Mouse (Mus musculus): ENCODE data around the gene Atrn. TPM values are rescaled to one million over a fixed set of nuclear protein-coding genes. Genes with fewer than 3 reads are reported as not detected.

The Atrn gene
- polyA plus RNA-seq, 1 experiment from 2014 or later = 13.0 TPM

DNA sequence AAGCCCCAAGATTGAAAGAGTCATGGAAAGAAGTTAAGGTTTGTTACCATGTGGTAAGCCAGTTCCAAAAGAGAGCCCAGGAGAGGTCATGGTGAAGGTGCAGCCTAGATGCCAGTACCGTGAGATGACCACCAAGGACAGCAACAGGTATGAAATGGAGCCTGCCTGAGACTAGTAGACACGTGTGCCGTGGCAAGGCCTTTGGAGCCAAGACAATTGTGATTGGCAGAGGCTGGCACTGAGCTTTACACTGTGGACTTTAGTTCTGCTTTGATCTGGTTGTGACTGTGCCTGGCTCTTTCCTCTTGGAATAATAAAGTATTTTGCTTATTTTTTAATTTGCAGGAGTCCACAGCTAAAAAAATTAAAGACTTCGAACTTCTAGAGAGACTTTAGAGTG, 21.7 kb downstream of the Atrn start:
- Histone ChIP-seq H3K27ac (ENCODE audit: low read length) (no peak overlapping the region), H3K9ac (replicated peaks; ENCODE audit: low read depth, low read length) (no peak overlapping the region), H3K4me3 (ENCODE audit: low read depth, low read length) (no peak overlapping the region), H3K9me3 (ENCODE audit: control insufficient read depth, low read depth, low read length) (no peaks in the 10 kb centered on the region), H3K4me2 (replicated peaks; ENCODE audit: low read depth, low read length) (no peak overlapping the region), H3K36me3 (ENCODE audit: control insufficient read depth, insufficient read depth, low read length) (no peaks in the 10 kb centered on the region), H3K27me3 (ENCODE audit: control insufficient read depth, insufficient read depth, low read length) (no peaks in the 10 kb centered on the region), H3K4me1 (ENCODE audit: control insufficient read depth, insufficient read depth, low read length) (no peaks in the 10 kb centered on the region)
- ATAC-seq (ENCODE audit: insufficient number of reproducible peaks, insufficient read depth, low FRiP score, low read depth) = no peak
- WGBS = 78% methylated on average over 4 of the region's 4 CpGs

DNA sequence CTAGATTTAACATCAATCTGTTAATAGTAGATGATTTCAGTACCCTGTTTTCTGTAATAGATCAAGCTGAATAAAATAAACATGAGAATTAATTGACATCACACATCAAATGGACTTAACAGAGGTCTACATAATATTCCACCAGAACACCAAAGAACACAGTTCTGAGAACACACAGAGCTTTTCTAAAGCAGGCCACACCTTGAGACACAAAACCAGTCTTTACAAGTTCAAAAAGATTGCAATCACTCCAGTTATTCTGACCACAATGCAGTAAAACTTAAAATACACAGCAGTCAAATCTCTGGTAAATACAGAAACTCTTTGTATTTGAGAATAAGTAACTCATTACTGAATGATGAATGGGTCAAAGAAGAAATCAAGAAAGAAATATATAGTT, 22.2 kb downstream of the Atrn start:
- Histone ChIP-seq H3K36me3 (ENCODE audit: control insufficient read depth, insufficient read depth, low read length) (no peaks in the 10 kb centered on the region), H3K9ac (replicated peaks; ENCODE audit: low read depth, low read length) (no peak overlapping the region)

DNA sequence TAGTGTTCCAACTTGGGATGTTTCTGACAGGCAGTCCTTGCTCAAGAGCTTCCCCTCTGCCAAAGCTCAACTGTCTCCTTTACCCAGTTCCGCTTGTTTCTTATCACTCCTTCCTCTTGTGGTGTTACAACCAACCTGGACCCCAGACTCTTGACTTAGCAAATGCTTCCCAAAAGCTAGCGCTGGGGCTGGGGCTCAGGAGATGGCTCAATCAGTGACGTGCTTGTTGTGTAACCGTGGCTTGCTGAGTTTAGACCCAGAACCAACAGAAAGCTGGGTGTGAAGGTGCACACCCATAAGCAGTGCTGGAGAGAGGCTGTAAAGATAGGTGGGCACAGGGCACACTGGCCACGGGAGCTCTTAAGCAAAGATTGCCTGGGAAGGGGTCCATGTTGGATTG, 23.7 kb downstream of the Atrn start:
- no peak for ATAC-seq (ENCODE audit: insufficient number of reproducible peaks, insufficient read depth, low FRiP score, low read depth)
- H3K9ac ChIP-seq (replicated peaks; ENCODE audit: low read depth, low read length) = no peak overlapping the region
- no peaks in the 10 kb centered on the region for H3K27me3 ChIP-seq (ENCODE audit: control insufficient read depth, insufficient read depth, low read length)
- H3K27ac ChIP-seq (ENCODE audit: low read length) = no peak overlapping the region
- H3K9me3 ChIP-seq (ENCODE audit: control insufficient read depth, low read depth, low read length) = no peaks in the 10 kb centered on the region
- no peaks in the 10 kb centered on the region for H3K4me1 ChIP-seq (ENCODE audit: control insufficient read depth, insufficient read depth, low read length)
- H3K4me3 ChIP-seq (ENCODE audit: low read depth, low read length) = no peak overlapping the region
- H3K36me3 ChIP-seq (ENCODE audit: control insufficient read depth, insufficient read depth, low read length) = no peaks in the 10 kb centered on the region
- no peak overlapping the region for H3K4me2 ChIP-seq (replicated peaks; ENCODE audit: low read depth, low read length)
- 88% methylated on average over 5 of the region's 5 CpGs for WGBS

More for the DNA sequence above, 22.2 kb downstream of the Atrn start:
- H3K4me2 ChIP-seq (replicated peaks; ENCODE audit: low read depth, low read length) = no peak overlapping the region
- no peak overlapping the region for H3K27ac ChIP-seq (ENCODE audit: low read length)
- no peaks in the 10 kb centered on the region for H3K27me3 ChIP-seq (ENCODE audit: control insufficient read depth, insufficient read depth, low read length)
- ATAC-seq (ENCODE audit: insufficient number of reproducible peaks, insufficient read depth, low FRiP score, low read depth) = peak; percentile 65; the same call in 1 of the 2 replicates
- H3K4me1 ChIP-seq (ENCODE audit: control insufficient read depth, insufficient read depth, low read length) = no peaks in the 10 kb centered on the region
- H3K9me3 ChIP-seq (ENCODE audit: control insufficient read depth, low read depth, low read length) = no peaks in the 10 kb centered on the region
- no peak overlapping the region for H3K4me3 ChIP-seq (ENCODE audit: low read depth, low read length)

DNA sequence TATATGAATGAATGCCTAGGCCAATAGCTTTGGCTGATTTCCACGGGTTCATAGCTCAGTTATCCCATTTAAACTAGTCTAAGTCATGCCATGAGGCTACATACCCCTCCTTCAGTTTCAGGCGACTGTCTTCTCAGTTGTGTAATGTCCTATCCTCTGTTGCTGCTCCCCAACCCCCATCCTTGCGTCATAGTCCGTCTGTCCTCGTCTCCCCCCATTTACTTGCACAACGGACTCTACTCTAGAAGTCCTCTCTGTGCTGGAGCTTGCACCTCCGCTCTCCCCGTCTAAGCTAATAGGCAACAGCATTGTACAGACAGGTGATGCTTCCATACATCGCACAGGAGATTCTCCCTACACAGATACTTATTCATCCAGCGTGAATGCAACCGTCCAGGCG, 26.6 kb downstream of the Atrn start:
- Histone ChIP-seq H3K4me1 (ENCODE audit: control insufficient read depth, insufficient read depth, low read length) (no peaks in the 10 kb centered on the region), H3K4me3 (ENCODE audit: low read depth, low read length) (no peak overlapping the region), H3K27ac (ENCODE audit: low read length) (no peak overlapping the region), H3K9ac (replicated peaks; ENCODE audit: low read depth, low read length) (no peak overlapping the region), H3K27me3 (ENCODE audit: control insufficient read depth, insufficient read depth, low read length) (no peaks in the 10 kb centered on the region), H3K4me2 (replicated peaks; ENCODE audit: low read depth, low read length) (no peak overlapping the region), H3K36me3 (ENCODE audit: control insufficient read depth, insufficient read depth, low read length) (no peaks in the 10 kb centered on the region), H3K9me3 (ENCODE audit: control insufficient read depth, low read depth, low read length) (no peaks in the 10 kb centered on the region)
- 86% methylated on average over 12 of the region's 12 CpGs for WGBS
- no peak for ATAC-seq (ENCODE audit: insufficient number of reproducible peaks, insufficient read depth, low FRiP score, low read depth)

DNA sequence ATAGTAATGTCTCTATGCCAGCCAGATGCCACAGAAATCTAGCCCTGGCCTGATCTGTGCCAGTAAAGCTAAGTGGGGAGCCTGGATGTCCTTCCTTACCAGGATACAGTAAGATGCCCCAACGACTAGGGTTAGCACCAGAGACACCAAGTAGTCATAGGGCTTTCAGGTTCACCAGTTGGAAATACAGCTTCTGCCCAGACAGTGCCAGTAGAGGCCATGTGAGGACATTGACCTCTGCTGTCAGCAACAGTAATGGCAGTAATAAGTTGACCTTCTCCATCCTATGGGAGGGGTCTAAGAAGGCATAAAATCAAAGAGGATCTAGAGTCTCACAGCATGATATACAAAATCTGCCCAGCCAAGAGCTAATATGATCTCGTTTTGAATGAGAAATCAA, 43.5 kb downstream of the Atrn start:
- Histone ChIP-seq H3K36me3 (ENCODE audit: control insufficient read depth, insufficient read depth, low read length) (no peaks in the 10 kb centered on the region), H3K27me3 (ENCODE audit: control insufficient read depth, insufficient read depth, low read length) (no peaks in the 10 kb centered on the region), H3K9me3 (ENCODE audit: control insufficient read depth, low read depth, low read length) (no peaks in the 10 kb centered on the region), H3K4me2 (replicated peaks; ENCODE audit: low read depth, low read length) (no peak overlapping the region), H3K4me1 (ENCODE audit: control insufficient read depth, insufficient read depth, low read length) (no peaks in the 10 kb centered on the region), H3K9ac (replicated peaks; ENCODE audit: low read depth, low read length) (no peak overlapping the region), H3K27ac (ENCODE audit: low read length) (no peak overlapping the region), H3K4me3 (ENCODE audit: low read depth, low read length) (no peak overlapping the region)
- no peak for ATAC-seq (ENCODE audit: insufficient number of reproducible peaks, insufficient read depth, low FRiP score, low read depth)
- 69% methylated on average over 2 of the region's 2 CpGs for WGBS

DNA sequence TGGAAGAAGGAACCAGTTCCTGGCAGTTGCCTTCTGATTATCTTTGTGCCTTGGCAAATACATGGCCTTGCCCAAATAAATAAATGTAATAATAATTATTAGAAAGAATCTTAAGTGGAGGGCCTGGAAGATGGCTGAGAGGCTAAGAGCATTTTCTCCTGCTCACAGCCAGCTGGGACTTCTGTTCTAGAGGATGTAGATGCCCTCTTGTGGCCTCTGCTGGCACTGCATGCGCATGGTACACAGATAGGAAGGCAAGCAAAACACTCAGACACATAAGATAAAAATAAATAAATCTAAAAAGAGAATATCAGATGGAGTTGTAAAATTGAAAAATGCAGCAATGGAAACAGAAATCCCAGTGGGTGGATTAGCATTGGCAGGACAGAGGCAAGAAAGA, 44.3 kb downstream of the Atrn start:
- Histone ChIP-seq H3K9me3 (ENCODE audit: control insufficient read depth, low read depth, low read length) (no peaks in the 10 kb centered on the region), H3K4me2 (replicated peaks; ENCODE audit: low read depth, low read length) (no peak overlapping the region), H3K27me3 (ENCODE audit: control insufficient read depth, insufficient read depth, low read length) (no peaks in the 10 kb centered on the region), H3K9ac (replicated peaks; ENCODE audit: low read depth, low read length) (no peak overlapping the region), H3K27ac (ENCODE audit: low read length) (no peak overlapping the region), H3K4me3 (ENCODE audit: low read depth, low read length) (no peak overlapping the region), H3K4me1 (ENCODE audit: control insufficient read depth, insufficient read depth, low read length) (no peaks in the 10 kb centered on the region), H3K36me3 (ENCODE audit: control insufficient read depth, insufficient read depth, low read length) (no peaks in the 10 kb centered on the region)
- 8% methylated on average over 1 of the region's 1 CpGs for WGBS
- 0 out of 2 replicates have a peak, but pooled peaks have one; percentile 56 for ATAC-seq (ENCODE audit: insufficient number of reproducible peaks, insufficient read depth, low FRiP score, low read depth)

DNA sequence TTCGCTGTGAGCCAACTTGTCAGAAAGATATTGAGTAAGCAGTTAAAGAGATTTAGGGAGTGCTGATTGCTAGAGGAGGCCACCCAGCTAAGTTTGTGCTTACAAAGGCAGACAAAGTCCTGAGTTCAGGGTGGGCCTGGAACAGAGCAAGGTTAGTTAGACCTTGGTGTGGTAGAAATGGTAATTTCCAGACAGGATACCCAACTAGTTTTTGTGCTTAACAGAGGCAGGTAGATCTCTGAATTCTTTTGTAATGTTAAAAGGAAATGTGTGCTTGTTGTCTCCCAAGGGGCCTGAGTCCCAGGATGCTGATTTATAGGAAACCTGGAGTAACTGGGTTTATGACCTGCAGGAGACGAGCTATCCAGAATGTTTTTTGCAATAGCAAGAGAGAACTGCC, 52.6 kb downstream of the Atrn start:
- H3K36me3 ChIP-seq (ENCODE audit: control insufficient read depth, insufficient read depth, low read length) = no peaks in the 10 kb centered on the region; the same call in 1 of the 2 replicates
- no peak for ATAC-seq (ENCODE audit: insufficient number of reproducible peaks, insufficient read depth, low FRiP score, low read depth)
- no peaks in the 10 kb centered on the region for H3K27me3 ChIP-seq (ENCODE audit: control insufficient read depth, insufficient read depth, low read length)
- no peaks in the 10 kb centered on the region for H3K9me3 ChIP-seq (ENCODE audit: control insufficient read depth, low read depth, low read length)
- H3K27ac ChIP-seq (ENCODE audit: low read length) = no peak overlapping the region
- no peak overlapping the region for H3K4me2 ChIP-seq (replicated peaks; ENCODE audit: low read depth, low read length)
- H3K4me1 ChIP-seq (ENCODE audit: control insufficient read depth, insufficient read depth, low read length) = no peaks in the 10 kb centered on the region
- 81% methylated on average over 2 of the region's 2 CpGs for WGBS
- H3K4me3 ChIP-seq (ENCODE audit: low read depth, low read length) = no peak overlapping the region
- H3K9ac ChIP-seq (replicated peaks; ENCODE audit: low read depth, low read length) = no peak overlapping the region

DNA sequence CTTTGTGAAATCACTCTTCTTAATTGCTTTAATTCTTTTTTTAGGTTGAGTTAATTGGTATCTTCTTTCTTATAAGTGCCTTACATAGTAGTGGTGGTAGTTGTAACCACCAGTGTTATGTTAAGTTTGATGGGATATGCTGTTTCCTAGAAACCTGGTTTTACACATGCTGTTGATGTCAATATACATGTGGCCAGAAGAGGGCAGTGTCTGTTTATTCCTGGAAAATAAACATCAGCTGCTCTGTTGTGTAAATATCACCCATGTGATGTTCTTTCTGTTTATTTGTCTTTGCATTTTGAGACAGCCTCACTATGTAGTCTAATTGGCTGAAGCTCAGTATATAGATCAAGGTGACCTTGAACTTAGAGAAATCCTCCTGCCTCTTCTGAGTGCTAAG, 55.6 kb downstream of the Atrn start:
- Histone ChIP-seq H3K9ac (replicated peaks; ENCODE audit: low read depth, low read length) (no peak overlapping the region), H3K4me1 (ENCODE audit: control insufficient read depth, insufficient read depth, low read length) (no peaks in the 10 kb centered on the region), H3K36me3 (ENCODE audit: control insufficient read depth, insufficient read depth, low read length) (peaks cover 7% of the 10 kb centered on the region), H3K27ac (ENCODE audit: low read length) (no peak overlapping the region), H3K27me3 (ENCODE audit: control insufficient read depth, insufficient read depth, low read length) (no peaks in the 10 kb centered on the region), H3K4me3 (ENCODE audit: low read depth, low read length) (no peak overlapping the region), H3K4me2 (replicated peaks; ENCODE audit: low read depth, low read length) (no peak overlapping the region), H3K9me3 (ENCODE audit: control insufficient read depth, low read depth, low read length) (no peaks in the 10 kb centered on the region)
- ATAC-seq (ENCODE audit: insufficient number of reproducible peaks, insufficient read depth, low FRiP score, low read depth) = no peak

DNA sequence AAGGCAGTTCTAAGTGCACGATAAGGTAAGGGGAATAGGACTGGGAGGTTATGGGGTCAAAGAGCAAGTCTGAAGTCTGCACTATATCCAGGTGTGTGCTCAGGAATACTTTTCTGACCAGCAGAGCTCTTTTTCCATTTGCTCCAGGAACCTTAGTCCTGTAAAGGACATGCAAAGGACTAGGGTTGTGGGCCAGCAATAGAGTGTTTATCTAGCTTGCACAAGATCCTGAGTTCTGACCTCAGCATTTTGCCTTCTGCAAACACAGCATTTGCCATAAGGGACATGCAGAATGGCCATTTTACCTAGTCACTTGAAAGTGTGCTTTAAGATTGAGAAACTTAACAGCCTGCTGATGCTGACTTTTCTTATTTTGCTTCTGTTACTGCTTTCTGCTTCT, 58.7 kb downstream of the Atrn start:
- WGBS = 89% methylated on average over 1 of the region's 1 CpGs
- no peaks in the 10 kb centered on the region for H3K4me1 ChIP-seq (ENCODE audit: control insufficient read depth, insufficient read depth, low read length)
- ATAC-seq (ENCODE audit: insufficient number of reproducible peaks, insufficient read depth, low FRiP score, low read depth) = no peak
- H3K27ac ChIP-seq (ENCODE audit: low read length) = no peak overlapping the region
- no peaks in the 10 kb centered on the region for H3K27me3 ChIP-seq (ENCODE audit: control insufficient read depth, insufficient read depth, low read length)
- H3K4me2 ChIP-seq (replicated peaks; ENCODE audit: low read depth, low read length) = no peak overlapping the region
- peaks cover 7% of the 10 kb centered on the region for H3K36me3 ChIP-seq (ENCODE audit: control insufficient read depth, insufficient read depth, low read length)
- no peaks in the 10 kb centered on the region for H3K9me3 ChIP-seq (ENCODE audit: control insufficient read depth, low read depth, low read length)
- H3K4me3 ChIP-seq (ENCODE audit: low read depth, low read length) = no peak overlapping the region
- H3K9ac ChIP-seq (replicated peaks; ENCODE audit: low read depth, low read length) = no peak overlapping the region

Measured in stomach, embryonic 14.5 days (tissue).